Mouse (Mus musculus) hindbrain, embryonic 16.5 days (tissue): ENCODE measurements at regions not wholly inside any gene's neighbourhood (a gene's known extent, or its start where the extent isn't known, plus 50 kb on each side); places are given as distances from the start of the nearest gene placed in this dataset.

ENCODE experiments used
- ATAC-seq: fragments of 200-750 bp; cut with Nextera tagmentation; 2 replicates; pipeline ENCODE4 v1.8.0; 2017; ENCODE audit warnings: moderate TSS enrichment, moderate library complexity
- H3K27ac ChIP-seq: fragments of 300-500 bp; sonication (generic); 2 replicates; pipeline ENCODE4 v1.5.1; 2014; ENCODE audit warnings: low read depth, mild to moderate bottlenecking, control low read depth, low read length, moderate library complexity
- H3K27me3 ChIP-seq: fragments of 300-500 bp; sonication (generic); replicated peaks from 2 replicates; pipeline ENCODE4 v1.6.1; 2014; ENCODE audit warnings: low read length; ENCODE audit not compliant: control insufficient read depth, insufficient read depth
- H3K36me3 ChIP-seq: fragments of 300-500 bp; sonication (generic); 2 replicates; pipeline ENCODE4 v1.6.1; 2014; ENCODE audit warnings: mild to moderate bottlenecking, low read length, moderate library complexity, mixed read lengths; ENCODE audit not compliant: control insufficient read depth, insufficient read depth
- H3K4me1 ChIP-seq: fragments of 300-500 bp; sonication (generic); 2 replicates; pipeline ENCODE4 v1.6.1; 2014; ENCODE audit warnings: low read depth, low read length; ENCODE audit not compliant: control insufficient read depth, insufficient read depth
- H3K4me2 ChIP-seq: fragments of 300-500 bp; sonication (generic); 2 replicates; pipeline ENCODE4 v1.6.1; 2014; ENCODE audit warnings: mild to moderate bottlenecking, low read length, control low read depth, moderate library complexity
- H3K4me3 ChIP-seq: fragments of 300-500 bp; sonication (generic); 2 replicates; pipeline ENCODE4 v1.5.1; 2014; ENCODE audit warnings: mild to moderate bottlenecking, low read length, control low read depth, moderate library complexity
- H3K9ac ChIP-seq: fragments of 300-500 bp; sonication (generic); 2 replicates; pipeline ENCODE4 v1.6.1; 2014; ENCODE audit warnings: low read depth, mild to moderate bottlenecking, control low read depth, low read length, moderate library complexity
- H3K9me3 ChIP-seq: fragments of 300-500 bp; sonication (generic); 2 replicates; pipeline ENCODE4 v1.6.1; 2014; ENCODE audit warnings: mild to moderate bottlenecking, low read length, moderate library complexity; ENCODE audit not compliant: control insufficient read depth
- WGBS: fragments of 180-500 bp; shearing (Covaris S2); extraction: QIAGEN DNeasy Blood & Tissue Kit; methylation state at CpG from one replicate; pipeline ENCODE4 v1.1.7; 2014; 5-methylcytosine and 5-hydroxymethylcytosine counted together

DNA sequence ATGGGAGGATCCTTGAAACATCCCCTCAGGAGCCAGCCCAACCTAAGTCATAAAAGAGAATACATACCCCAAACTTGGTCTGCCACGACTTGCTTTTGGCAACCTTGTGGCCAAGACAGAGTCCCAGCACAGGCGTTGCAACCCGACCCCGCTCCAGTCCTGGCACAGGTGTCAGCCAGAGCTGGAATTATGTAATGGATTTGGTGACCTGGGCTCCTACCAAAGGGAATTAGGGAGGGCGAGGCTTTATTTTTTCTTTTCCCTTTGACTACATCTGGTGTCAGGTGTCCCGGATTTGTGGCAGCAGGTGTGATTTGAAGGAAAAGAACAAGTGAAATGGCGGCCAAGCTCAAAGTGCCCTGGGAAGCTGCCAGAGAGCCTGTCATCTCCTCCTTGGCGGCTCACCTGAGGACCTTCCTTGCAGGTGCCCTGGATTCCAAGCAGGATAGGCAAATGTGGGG lies 212.9 kb downstream of the Mef2c start:
- Histone ChIP-seq H3K4me1 (peaks cover 5% of the 10 kb centered on the region; the same call in 1 of the 2 replicates), H3K9me3 (no peaks in the 10 kb centered on the region), H3K4me3 (peak overlapping the region; percentile 42), H3K27me3 (0 out of 2 replicates have a peak, but pooled peaks cover 3% of the 10 kb centered on the region), H3K36me3 (no peaks in the 10 kb centered on the region), H3K4me2 (peak overlapping the region; percentile 75), H3K9ac (peak overlapping the region; percentile 71), H3K27ac (peak overlapping the region; percentile 84)
- ATAC-seq = no peak
- WGBS = 9% methylated on average over 8 of the region's 8 CpGs

DNA sequence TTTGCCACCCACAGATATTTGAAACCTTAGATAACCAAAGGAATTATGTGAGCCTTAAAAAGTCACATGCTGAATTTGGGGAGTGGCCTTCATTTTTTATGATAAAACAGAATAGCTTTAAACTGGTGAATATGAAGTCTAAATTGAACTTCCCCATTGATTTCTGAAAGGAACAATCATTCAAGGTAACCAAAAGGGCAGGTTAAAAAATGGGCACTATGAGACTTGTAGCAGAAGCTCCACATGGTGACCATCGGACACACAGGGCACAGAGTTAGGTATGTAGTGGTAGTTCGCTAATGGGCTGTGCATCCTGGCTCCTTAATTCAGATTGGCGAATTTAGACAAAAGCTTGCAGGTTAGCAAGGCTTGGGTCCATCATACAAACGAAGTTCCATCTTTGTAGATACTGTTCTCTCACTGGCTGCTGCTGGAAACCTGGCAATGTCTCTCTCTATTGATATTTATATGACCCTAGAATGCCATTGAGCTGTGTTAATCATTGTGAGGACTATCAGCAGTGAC lies 213.9 kb downstream of the Mef2c start:
- 0 out of 2 replicates have a peak, but pooled peaks cover 3% of the 10 kb centered on the region for H3K27me3 ChIP-seq
- peak overlapping the region; percentile 66 for H3K9ac ChIP-seq
- peak overlapping the region; percentile 99 for H3K27ac ChIP-seq
- H3K4me2 ChIP-seq = peak overlapping the region; percentile 75
- ATAC-seq = no peak
- H3K36me3 ChIP-seq = no peaks in the 10 kb centered on the region
- H3K4me3 ChIP-seq = peak overlapping the region; percentile 42
- WGBS = 14% methylated on average over 4 of the region's 4 CpGs
- no peaks in the 10 kb centered on the region for H3K9me3 ChIP-seq
- H3K4me1 ChIP-seq = peaks cover 5% of the 10 kb centered on the region; the same call in 1 of the 2 replicates

DNA sequence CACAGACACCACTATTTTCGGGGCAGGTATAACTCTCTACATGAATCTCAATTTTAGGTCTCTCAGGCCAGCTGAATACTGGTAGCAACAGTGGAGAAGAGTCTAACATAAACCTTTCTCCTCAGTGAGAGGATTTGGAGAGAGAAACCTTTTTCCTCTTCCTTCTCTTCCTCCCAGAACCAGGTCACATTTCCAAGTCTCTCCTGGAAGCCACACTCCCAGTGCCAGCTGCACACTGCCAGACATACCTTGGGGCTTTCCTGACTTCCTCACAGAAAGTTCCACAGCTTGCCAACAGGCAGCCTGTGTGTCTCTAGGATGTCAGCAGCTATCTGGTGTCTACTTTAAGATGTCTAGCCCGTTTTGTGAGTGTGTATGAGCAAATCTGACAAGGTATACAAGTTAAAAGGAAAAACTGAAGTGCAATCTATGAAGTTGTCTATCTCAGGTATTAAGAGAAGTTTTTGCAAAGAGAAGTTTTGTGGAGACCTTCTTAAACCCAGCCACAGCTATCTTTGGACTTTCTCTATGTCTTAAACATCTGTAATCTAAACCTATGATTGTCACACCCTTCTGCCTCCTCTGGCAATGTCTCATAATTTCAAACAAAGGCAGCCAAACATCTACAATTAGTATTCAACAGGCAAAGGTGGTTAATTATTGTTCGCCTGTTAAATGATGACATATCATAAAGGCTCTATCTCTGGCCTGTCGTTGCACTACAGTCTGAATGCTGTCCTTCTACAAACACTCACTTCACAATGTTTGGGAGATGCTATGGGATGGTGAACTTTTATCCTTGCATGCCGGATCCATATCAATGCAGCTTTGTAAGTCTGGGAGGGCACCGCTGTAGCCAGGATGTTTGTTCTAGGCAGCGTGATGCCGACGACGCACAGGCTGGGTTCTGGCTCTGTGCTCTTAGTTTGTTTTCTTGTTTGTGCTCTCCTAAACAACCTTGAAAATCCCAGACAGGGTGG lies 214.9 kb downstream of the Mef2c start:
- H3K9ac ChIP-seq = peak overlapping the region; percentile 66
- no peaks in the 10 kb centered on the region for H3K9me3 ChIP-seq
- no peaks in the 10 kb centered on the region for H3K36me3 ChIP-seq
- H3K4me3 ChIP-seq = peak overlapping the region; percentile 42
- ATAC-seq = no peak
- no peaks in the 10 kb centered on the region for H3K27me3 ChIP-seq
- H3K27ac ChIP-seq = peak overlapping the region; percentile 99
- 11% methylated on average over 10 of the region's 10 CpGs for WGBS
- peaks cover 2% of the 10 kb centered on the region; the same call in 1 of the 2 replicates for H3K4me1 ChIP-seq
- peak overlapping the region; percentile 75 for H3K4me2 ChIP-seq

DNA sequence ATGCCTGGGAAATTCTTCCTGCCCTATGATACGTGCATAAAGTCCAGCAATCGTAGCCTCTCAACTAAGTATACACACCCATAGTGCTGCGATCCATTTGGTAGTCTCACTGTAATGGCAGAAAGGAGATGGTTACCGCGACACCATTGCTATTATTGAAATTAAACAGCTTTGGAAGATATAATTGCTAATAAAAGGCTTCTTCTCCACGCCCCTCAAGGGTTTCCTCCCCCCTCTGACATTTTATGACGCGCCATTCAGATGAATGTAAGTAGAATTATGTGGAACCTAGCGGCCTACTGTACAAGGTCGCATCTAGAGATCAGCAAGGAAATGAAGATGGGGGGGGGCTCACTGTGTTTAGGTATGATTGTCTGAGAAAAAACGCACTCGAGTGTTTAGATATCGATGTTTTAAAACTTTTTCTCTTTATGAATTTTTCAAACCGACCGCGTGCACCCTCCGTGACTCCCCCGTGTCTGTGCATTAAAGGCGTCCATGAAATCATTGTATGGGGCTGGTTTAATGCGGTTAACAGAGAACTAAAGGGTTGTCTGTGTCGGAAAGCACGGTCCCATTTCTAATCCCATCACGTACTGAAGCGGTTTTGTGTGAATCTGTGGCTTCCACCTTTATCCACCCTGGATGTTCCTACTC lies 215.9 kb downstream of the Mef2c start:
- ATAC-seq = no peak
- WGBS = 5% methylated on average over 24 of the region's 24 CpGs
- no peaks in the 10 kb centered on the region for H3K27me3 ChIP-seq
- peak overlapping the region; percentile 99 for H3K27ac ChIP-seq
- H3K4me1 ChIP-seq = no peaks in the 10 kb centered on the region
- H3K36me3 ChIP-seq = no peaks in the 10 kb centered on the region
- peak overlapping the region; percentile 75 for H3K4me2 ChIP-seq
- peak overlapping the region; percentile 42 for H3K4me3 ChIP-seq
- H3K9me3 ChIP-seq = no peaks in the 10 kb centered on the region
- peak overlapping the region; percentile 88 for H3K9ac ChIP-seq

DNA sequence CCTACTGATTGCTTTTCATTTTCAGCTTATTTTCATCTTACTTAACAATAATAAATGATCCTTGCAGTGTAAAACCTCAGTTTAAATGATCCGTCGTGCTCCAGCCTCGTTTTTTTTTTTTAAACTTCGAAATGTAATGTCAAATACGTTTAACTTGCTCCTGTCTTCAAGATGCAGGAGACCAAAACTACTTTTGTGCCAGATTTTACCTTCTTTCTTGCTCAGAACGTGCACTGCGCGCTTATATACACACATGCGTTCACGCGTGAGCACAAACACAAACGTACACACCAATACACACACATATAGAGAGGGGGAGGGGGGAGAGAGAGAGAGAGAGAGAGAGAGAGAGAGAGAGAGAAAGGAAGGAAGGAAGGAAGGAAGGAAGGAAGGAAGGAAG lies 216.5 kb downstream of the Mef2c start:
- ATAC-seq = no peak

DNA sequence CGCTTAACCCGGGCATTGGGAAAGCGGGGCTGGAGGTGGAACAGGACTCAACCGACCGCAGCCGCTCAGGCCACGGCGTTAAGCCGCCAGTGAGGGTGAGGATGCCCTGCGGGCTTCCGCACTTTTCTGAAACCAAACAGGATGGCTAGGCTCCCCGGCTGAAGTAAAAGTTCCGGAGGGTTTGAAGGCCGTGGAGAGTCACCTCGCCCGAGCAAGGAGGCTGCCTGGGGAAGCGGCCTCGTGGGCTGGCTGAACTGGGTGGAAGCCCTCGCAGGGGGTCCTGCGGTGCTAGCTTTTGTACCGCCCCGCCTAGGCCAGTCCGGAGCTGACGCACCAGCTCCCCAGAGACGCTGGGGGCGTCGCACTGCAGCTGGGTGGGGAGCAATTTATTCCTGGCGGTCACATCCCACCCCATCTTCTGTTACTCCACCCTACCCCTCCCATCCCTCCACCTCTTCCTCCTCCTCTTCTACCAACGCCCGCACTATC lies 217.1 kb downstream of the Mef2c start:
- under 1% methylated on average over 28 of the region's 30 CpGs for WGBS
- Histone ChIP-seq H3K9ac (peak overlapping the region; percentile 88), H3K4me1 (no peaks in the 10 kb centered on the region), H3K27me3 (no peaks in the 10 kb centered on the region), H3K4me2 (peak overlapping the region; percentile 75), H3K36me3 (no peaks in the 10 kb centered on the region), H3K4me3 (peak overlapping the region; percentile 42), H3K27ac (peak overlapping the region; percentile 99), H3K9me3 (no peaks in the 10 kb centered on the region)
- peak; percentile 90 for ATAC-seq

More for the DNA sequence above, 216.5 kb downstream of the Mef2c start:
- Histone ChIP-seq H3K4me3 (peak overlapping the region; percentile 42), H3K36me3 (no peaks in the 10 kb centered on the region), H3K4me1 (no peaks in the 10 kb centered on the region), H3K4me2 (peak overlapping the region; percentile 75), H3K27ac (peak overlapping the region; percentile 99), H3K27me3 (no peaks in the 10 kb centered on the region), H3K9me3 (no peaks in the 10 kb centered on the region), H3K9ac (peak overlapping the region; percentile 88)
- 2% methylated on average over 12 of the region's 12 CpGs for WGBS

DNA sequence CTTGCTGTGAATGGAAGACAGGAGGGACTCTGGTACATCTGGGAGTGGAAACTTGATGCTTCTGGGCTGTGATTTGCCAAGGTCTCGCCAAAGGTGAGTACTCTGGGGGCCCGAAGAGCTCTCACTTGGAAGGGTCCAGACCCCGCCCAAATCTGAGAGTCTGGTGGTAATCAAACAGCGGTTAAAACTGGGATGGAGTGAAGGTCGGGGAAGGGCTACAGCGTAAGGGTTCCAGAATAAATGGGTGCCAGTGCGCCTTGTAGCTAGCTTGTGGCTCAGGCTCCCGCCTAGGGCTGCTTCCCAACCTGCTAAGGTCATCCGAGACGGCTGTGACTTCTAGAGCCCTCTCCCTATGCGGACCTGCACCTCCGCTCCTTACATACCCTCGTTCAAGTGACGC lies 217.7 kb downstream of the Mef2c start:
- H3K4me3 ChIP-seq = peak overlapping the region; percentile 42

DNA sequence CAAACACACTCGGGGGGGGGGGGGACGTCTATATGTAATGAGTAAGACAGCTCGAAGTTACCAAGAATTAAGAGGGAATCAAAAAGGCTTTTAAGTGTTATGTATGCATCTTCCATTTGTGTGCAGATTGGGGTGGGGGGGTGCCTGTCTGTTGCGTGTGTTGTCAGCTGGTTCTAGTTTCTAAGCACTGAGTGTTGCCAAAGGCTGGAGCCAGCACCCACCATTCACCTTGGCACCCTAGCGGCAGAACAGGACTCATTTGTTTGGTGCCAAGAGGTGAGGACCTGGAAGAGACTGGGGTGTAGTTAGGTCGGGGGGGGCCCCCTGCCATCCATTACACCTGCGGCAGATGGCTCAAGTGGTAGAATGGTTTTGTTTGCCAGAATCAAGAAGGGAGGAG lies 218.4 kb downstream of the Mef2c start:
- no peaks in the 10 kb centered on the region for H3K4me1 ChIP-seq
- H3K36me3 ChIP-seq = no peaks in the 10 kb centered on the region
- under 1% methylated on average over 7 of the region's 7 CpGs for WGBS
- peak overlapping the region; percentile 75 for H3K4me2 ChIP-seq
- peak overlapping the region; percentile 99 for H3K27ac ChIP-seq
- ATAC-seq = peak; percentile 19
- no peaks in the 10 kb centered on the region for H3K27me3 ChIP-seq
- H3K9me3 ChIP-seq = no peaks in the 10 kb centered on the region
- peak overlapping the region; percentile 42 for H3K4me3 ChIP-seq
- H3K9ac ChIP-seq = peak overlapping the region; percentile 88

More for the DNA sequence above, 217.7 kb downstream of the Mef2c start:
- 2% methylated on average over 14 of the region's 14 CpGs for WGBS
- H3K4me2 ChIP-seq = peak overlapping the region; percentile 75
- peak overlapping the region; percentile 99 for H3K27ac ChIP-seq
- H3K36me3 ChIP-seq = no peaks in the 10 kb centered on the region
- H3K9ac ChIP-seq = peak overlapping the region; percentile 88
- no peaks in the 10 kb centered on the region for H3K4me1 ChIP-seq
- ATAC-seq = peak; percentile 49
- H3K27me3 ChIP-seq = no peaks in the 10 kb centered on the region
- no peaks in the 10 kb centered on the region for H3K9me3 ChIP-seq
